Mouse (Mus musculus): ENCODE measurements around the gene Bcl2l2. TPM values are rescaled to one million over a fixed set of nuclear protein-coding genes. Genes with fewer than 3 reads are reported as not detected.
A peak's percentile ranks its signal among the peaks of the same experiment; 100 is the strongest.

Bcl2l2 gene
- polyA plus RNA-seq, 1 experiment from 2014 or later = 4.3 TPM

DNA sequence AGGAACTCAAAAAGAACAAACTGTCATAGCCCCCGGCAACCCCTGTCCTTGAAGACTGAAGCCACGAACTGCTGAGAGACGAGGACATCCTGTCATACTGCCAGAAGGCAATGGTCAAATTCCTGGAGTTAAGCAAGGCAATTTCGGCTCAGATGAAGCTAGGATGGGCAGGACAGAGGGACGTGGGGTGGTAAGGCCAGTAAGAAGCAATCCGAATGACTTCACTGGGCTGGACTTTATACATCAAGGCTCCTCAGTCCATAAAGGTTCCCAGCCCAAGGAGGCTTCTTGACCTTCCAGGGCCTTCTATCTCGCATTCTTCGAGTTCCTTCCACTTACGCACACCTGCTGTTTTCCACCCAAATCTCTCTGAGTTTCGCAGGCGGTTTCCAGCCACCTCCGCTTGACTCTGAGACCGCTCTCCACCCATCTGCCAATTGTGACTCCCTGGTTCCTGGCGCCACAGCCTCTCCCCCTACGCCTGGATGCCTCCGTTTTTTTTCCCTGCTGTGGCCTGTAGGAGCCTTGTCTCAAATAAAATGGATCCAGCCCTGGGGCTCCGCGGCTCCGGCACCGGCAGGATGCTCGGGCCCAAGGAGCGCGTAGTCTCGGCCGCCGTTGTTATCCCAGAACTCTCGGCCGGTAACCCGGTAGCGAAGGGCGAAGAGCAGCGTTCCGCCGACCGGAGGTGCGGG lies 7.2 kb upstream of the Bcl2l2 start:
- WGBS = 2% methylated on average over 36 of the region's 36 CpGs
- Histone ChIP-seq H3K4me1 (ENCODE audit: control insufficient read depth in 2 of 2, insufficient read depth in 2 of 2, low read length in 2 of 2) (peaks cover 5 to 10% of the 10 kb centered on the region in 2 experiments), H3K27me3 (ENCODE audit: control insufficient read depth, insufficient read depth, low read length) (no peaks in the 10 kb centered on the region), H3K27ac (replicated peaks in 1 of 2; ENCODE audit: control insufficient read depth in 1 of 2, insufficient read depth in 1 of 2, low read depth in 2 of 2, low read length in 2 of 2) (peak overlapping the region; percentile 78 to 79), H3K4me3 (ENCODE audit: control insufficient read depth in 1 of 2, insufficient read depth in 1 of 2, low read depth in 1 of 2, low read length in 2 of 2) (peak overlapping the region; percentile 72 to 74), H3K36me3 (ENCODE audit: control insufficient read depth, insufficient read depth, low read length) (no peaks in the 10 kb centered on the region), H3K9ac (ENCODE audit: low read length) (peak overlapping the region; percentile 82), H3K9me3 (ENCODE audit: control insufficient read depth, low read length) (no peaks in the 10 kb centered on the region), H3K4me2 (ENCODE audit: low read length) (peak overlapping the region; percentile 99)
- ATAC-seq (ENCODE audit: insufficient number of reproducible peaks, insufficient read depth, low FRiP score, low read depth) = 0 out of 2 replicates have a peak, but pooled peaks have one; percentile 2

DNA sequence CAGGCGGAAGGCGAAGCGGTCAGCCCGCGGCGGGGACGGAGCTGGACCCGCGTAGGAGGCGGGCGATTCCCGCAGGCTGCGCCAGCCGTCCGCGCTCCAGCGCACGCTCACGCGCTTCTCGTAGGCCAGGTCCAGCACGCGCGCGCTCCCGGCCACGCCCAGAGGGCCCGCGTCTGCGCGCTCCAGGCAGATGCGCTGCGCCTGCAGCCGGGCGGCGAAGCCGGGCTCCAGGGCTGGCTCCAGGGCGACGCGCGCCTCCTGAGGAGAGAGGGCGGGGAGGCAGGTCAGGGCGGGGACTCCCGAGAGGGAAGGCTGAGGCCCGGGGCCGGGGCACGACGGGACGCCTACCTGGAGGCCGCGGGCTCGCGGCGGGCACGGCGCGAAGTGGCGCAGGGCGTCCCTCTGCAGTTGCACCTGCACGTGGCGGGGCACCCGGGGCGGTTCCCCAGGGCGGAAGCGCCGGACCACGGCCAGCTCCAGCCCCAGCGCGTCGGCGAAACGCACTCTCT lies 6.6 kb upstream of the Bcl2l2 start:
- H3K36me3 ChIP-seq (ENCODE audit: control insufficient read depth, insufficient read depth, low read length) = no peaks in the 10 kb centered on the region
- no peaks in the 10 kb centered on the region for H3K9me3 ChIP-seq (ENCODE audit: control insufficient read depth, low read length)
- peak overlapping the region; percentile 82 for H3K9ac ChIP-seq (ENCODE audit: low read length)
- H3K4me2 ChIP-seq (ENCODE audit: low read length) = peak overlapping the region; percentile 99
- H3K4me3 ChIP-seq (ENCODE audit: control insufficient read depth in 1 of 2, insufficient read depth in 1 of 2, low read depth in 1 of 2, low read length in 2 of 2) = peak overlapping the region; percentile 72 to 74
- H3K4me1 ChIP-seq (ENCODE audit: control insufficient read depth in 2 of 2, insufficient read depth in 2 of 2, low read length in 2 of 2) = peaks cover 5 to 10% of the 10 kb centered on the region in 2 experiments
- under 1% methylated on average over 66 of the region's 72 CpGs for WGBS
- H3K27ac ChIP-seq (replicated peaks in 1 of 2; ENCODE audit: control insufficient read depth in 1 of 2, insufficient read depth in 1 of 2, low read depth in 2 of 2, low read length in 2 of 2) = peak overlapping the region; percentile 78 to 79
- ATAC-seq (ENCODE audit: insufficient number of reproducible peaks, insufficient read depth, low FRiP score, low read depth) = peak; percentile 86
- no peaks in the 10 kb centered on the region for H3K27me3 ChIP-seq (ENCODE audit: control insufficient read depth, insufficient read depth, low read length)

DNA sequence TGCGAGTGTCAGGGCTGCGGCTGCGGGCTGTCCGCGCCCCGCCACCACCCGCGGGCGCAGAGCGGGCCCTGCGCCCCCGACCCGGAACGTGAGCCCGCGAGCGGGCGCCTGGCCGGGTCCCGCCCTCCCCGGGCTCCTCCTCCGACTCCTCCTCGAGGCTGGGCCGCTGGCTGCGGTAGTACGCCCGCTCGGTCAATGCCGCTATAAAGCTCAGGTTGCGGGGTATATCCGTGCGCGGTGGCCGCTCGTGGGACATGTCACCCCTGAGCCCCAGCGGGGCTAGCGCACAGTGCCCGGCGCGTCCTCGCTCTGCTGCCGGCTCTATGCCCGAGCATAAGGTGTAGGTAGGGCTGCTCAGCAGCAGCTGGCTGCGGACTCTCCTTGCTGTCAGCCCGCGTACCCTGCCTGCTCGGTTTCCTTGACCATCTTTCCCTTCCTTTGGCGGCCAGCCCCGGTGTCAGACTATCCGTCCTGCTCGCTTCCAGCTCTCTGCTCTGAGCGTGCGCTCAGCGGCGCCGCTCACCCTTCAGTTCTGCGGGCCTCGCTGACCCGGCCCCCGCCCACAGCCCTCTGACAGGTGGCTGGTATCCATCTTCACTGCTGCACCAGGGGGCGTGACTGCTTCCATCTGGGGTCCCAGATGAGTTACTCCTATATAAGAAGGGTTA lies 6.0 kb upstream of the Bcl2l2 start, which contains the start of gene Ppp1r3e:
Gene Ppp1r3e (minus strand): TSS at position 503 of the 668 bp plus-strand sequence.
- Histone ChIP-seq H3K4me1 (ENCODE audit: control insufficient read depth in 2 of 2, insufficient read depth in 2 of 2, low read length in 2 of 2) (peaks cover 5 to 10% of the 10 kb centered on the region in 2 experiments), H3K9ac (ENCODE audit: low read length) (peak within 1 kb of the TSS; percentile 82), H3K4me3 (ENCODE audit: control insufficient read depth in 1 of 2, insufficient read depth in 1 of 2, low read depth in 1 of 2, low read length in 2 of 2) (peak within 1 kb of the TSS; percentile 72 to 74), H3K27ac (replicated peaks in 1 of 2; ENCODE audit: control insufficient read depth in 1 of 2, insufficient read depth in 1 of 2, low read depth in 2 of 2, low read length in 2 of 2) (peak within 1 kb of the TSS; percentile 78 to 79), H3K9me3 (ENCODE audit: control insufficient read depth, low read length) (no peaks in the 10 kb centered on the region), H3K27me3 (ENCODE audit: control insufficient read depth, insufficient read depth, low read length) (no peaks in the 10 kb centered on the region), H3K36me3 (ENCODE audit: control insufficient read depth, insufficient read depth, low read length) (no peaks in the 10 kb centered on the region), H3K4me2 (ENCODE audit: low read length) (peak within 1 kb of the TSS; percentile 99)
- 1% methylated on average over 59 of the region's 61 CpGs for WGBS
- peak; percentile 79 for ATAC-seq (ENCODE audit: insufficient number of reproducible peaks, insufficient read depth, low FRiP score, low read depth)

DNA sequence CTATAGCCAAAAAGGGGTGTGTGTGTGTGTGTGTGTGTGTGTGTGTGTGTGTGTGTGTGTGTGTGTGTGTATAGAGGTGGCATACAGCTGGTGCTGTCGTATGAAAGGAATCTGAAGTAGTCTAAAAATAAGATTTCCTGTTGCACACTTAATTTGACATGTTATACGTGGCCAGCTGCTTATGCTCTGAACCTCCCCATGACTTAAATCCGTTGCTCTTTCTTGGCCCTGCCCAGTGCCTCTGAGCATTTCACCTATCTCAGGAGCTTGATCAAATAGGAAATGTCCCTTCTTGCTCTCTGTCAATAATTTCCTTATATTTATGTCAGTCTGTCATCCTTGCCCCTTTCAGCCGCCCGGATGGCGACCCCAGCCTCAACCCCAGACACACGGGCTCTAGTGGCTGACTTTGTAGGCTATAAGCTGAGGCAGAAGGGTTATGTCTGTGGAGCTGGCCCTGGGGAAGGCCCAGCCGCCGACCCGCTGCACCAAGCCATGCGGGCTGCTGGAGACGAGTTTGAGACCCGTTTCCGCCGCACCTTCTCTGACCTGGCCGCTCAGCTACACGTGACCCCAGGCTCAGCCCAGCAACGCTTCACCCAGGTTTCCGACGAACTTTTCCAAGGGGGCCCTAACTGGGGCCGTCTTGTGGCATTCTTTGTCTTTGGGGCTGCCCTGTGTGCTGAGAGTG lies 990 bp downstream of the Bcl2l2 start:
- ATAC-seq (ENCODE audit: insufficient number of reproducible peaks, insufficient read depth, low FRiP score, low read depth) = peak; percentile 18; the same call in 1 of the 2 replicates
- Histone ChIP-seq H3K4me1 (ENCODE audit: control insufficient read depth in 2 of 2, insufficient read depth in 2 of 2, low read length in 2 of 2) (peaks cover 6 to 19% of the 10 kb centered on the region in 2 experiments), H3K27ac (replicated peaks in 1 of 2; ENCODE audit: control insufficient read depth in 1 of 2, insufficient read depth in 1 of 2, low read depth in 2 of 2, low read length in 2 of 2) (peak overlapping the region; percentile 87 to 93), H3K27me3 (ENCODE audit: control insufficient read depth, insufficient read depth, low read length) (no peaks in the 10 kb centered on the region), H3K4me2 (ENCODE audit: low read length) (peak overlapping the region; percentile 76), H3K9ac (ENCODE audit: low read length) (peak overlapping the region; percentile 80), H3K9me3 (ENCODE audit: control insufficient read depth, low read length) (no peaks in the 10 kb centered on the region), H3K4me3 (ENCODE audit: control insufficient read depth in 1 of 2, insufficient read depth in 1 of 2, low read depth in 1 of 2, low read length in 2 of 2) (peak overlapping the region; percentile 55 to 73), H3K36me3 (ENCODE audit: control insufficient read depth, insufficient read depth, low read length) (peaks cover 27% of the 10 kb centered on the region)
- WGBS = 27% methylated on average over 21 of the region's 21 CpGs

DNA sequence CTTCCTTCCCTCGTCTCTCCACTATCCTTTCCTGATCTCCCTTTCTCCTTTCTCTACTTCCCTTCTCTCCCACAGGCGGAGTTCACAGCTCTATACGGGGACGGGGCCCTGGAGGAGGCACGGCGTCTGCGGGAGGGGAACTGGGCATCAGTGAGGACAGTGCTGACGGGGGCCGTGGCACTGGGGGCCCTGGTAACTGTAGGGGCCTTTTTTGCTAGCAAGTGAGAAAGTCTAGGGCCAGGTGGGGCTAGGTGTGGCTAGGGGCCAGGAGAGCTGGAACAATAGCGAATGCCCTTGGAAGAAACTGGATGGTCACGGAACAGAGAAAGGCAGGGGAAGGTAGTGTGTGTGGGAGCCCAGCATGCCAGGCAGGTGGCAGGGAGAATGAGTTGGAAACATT lies 2.1 kb downstream of the Bcl2l2 start:
- WGBS = 88% methylated on average over 11 of the region's 11 CpGs
- H3K36me3 ChIP-seq (ENCODE audit: control insufficient read depth, insufficient read depth, low read length) = peaks cover 27% of the 10 kb centered on the region
- H3K27ac ChIP-seq (replicated peaks in 1 of 2; ENCODE audit: control insufficient read depth in 1 of 2, insufficient read depth in 1 of 2, low read depth in 2 of 2, low read length in 2 of 2) = no peak overlapping the region
- H3K4me2 ChIP-seq (ENCODE audit: low read length) = no peak overlapping the region
- no peaks in the 10 kb centered on the region for H3K9me3 ChIP-seq (ENCODE audit: control insufficient read depth, low read length)
- H3K4me1 ChIP-seq (ENCODE audit: control insufficient read depth in 2 of 2, insufficient read depth in 2 of 2, low read length in 2 of 2) = peaks cover 6 to 19% of the 10 kb centered on the region in 2 experiments
- H3K9ac ChIP-seq (ENCODE audit: low read length) = no peak overlapping the region
- H3K4me3 ChIP-seq (ENCODE audit: control insufficient read depth in 1 of 2, insufficient read depth in 1 of 2, low read depth in 1 of 2, low read length in 2 of 2) = no peak overlapping the region
- H3K27me3 ChIP-seq (ENCODE audit: control insufficient read depth, insufficient read depth, low read length) = no peaks in the 10 kb centered on the region
- no peak for ATAC-seq (ENCODE audit: insufficient number of reproducible peaks, insufficient read depth, low FRiP score, low read depth)

GRCm38 (mm10) chr14:54892200-54892599 lies 9.0 kb downstream of the Bcl2l2 start, which contains the start of gene Pabpn1:
Pabpn1 (plus strand) TSS chr14:54892500.
- peaks cover 20% of the 10 kb centered on the region for H3K36me3 ChIP-seq (ENCODE audit: control insufficient read depth, insufficient read depth, low read length)
- WGBS = 88% methylated on average over 3 of the region's 3 CpGs

GRCm38 (mm10) chr14:54893651-54894181 lies 10.5 kb downstream of the Bcl2l2 start:
- peak; percentile 98 for ATAC-seq (ENCODE audit: insufficient number of reproducible peaks, insufficient read depth, low FRiP score, low read depth)
- Histone ChIP-seq H3K9ac (ENCODE audit: low read length) (peak overlapping the region; percentile 100), H3K36me3 (ENCODE audit: control insufficient read depth, insufficient read depth, low read length) (peaks cover 35% of the 10 kb centered on the region), H3K27ac (replicated peaks in 1 of 2; ENCODE audit: control insufficient read depth in 1 of 2, insufficient read depth in 1 of 2, low read depth in 2 of 2, low read length in 2 of 2) (peak overlapping the region; percentile 83 to 97), H3K4me1 (ENCODE audit: control insufficient read depth in 2 of 2, insufficient read depth in 2 of 2, low read length in 2 of 2) (peaks cover 6 to 25% of the 10 kb centered on the region in 2 experiments), H3K27me3 (ENCODE audit: control insufficient read depth, insufficient read depth, low read length) (no peaks in the 10 kb centered on the region), H3K4me3 (ENCODE audit: control insufficient read depth in 1 of 2, insufficient read depth in 1 of 2, low read depth in 1 of 2, low read length in 2 of 2) (peak overlapping the region; percentile 64 to 98), H3K4me2 (ENCODE audit: low read length) (peak overlapping the region; percentile 62), H3K9me3 (ENCODE audit: control insufficient read depth, low read length) (no peaks in the 10 kb centered on the region)
- WGBS = under 1% methylated on average over 34 of the region's 38 CpGs

More at GRCm38 (mm10) chr14:54892200-54892599, 9.0 kb downstream of the Bcl2l2 start, which contains the start of gene Pabpn1:
- peaks cover 5 to 24% of the 10 kb centered on the region in 2 experiments for H3K4me1 ChIP-seq (ENCODE audit: control insufficient read depth in 2 of 2, insufficient read depth in 2 of 2, low read length in 2 of 2)
- H3K9me3 ChIP-seq (ENCODE audit: control insufficient read depth, low read length) = no peaks in the 10 kb centered on the region
- peak within 1 kb of the TSS; percentile 82 to 83 for H3K27ac ChIP-seq (replicated peaks in 1 of 2; ENCODE audit: control insufficient read depth in 1 of 2, insufficient read depth in 1 of 2, low read depth in 2 of 2, low read length in 2 of 2)
- H3K4me3 ChIP-seq (ENCODE audit: control insufficient read depth in 1 of 2, insufficient read depth in 1 of 2, low read depth in 1 of 2, low read length in 2 of 2) = peak within 1 kb of the TSS; percentile 44 to 52; a peak in 3 of 4 replicates
- peak within 1 kb of the TSS; percentile 62 for H3K4me2 ChIP-seq (ENCODE audit: low read length)
- ATAC-seq (ENCODE audit: insufficient number of reproducible peaks, insufficient read depth, low FRiP score, low read depth) = no peak
- H3K27me3 ChIP-seq (ENCODE audit: control insufficient read depth, insufficient read depth, low read length) = no peaks in the 10 kb centered on the region
- peak within 1 kb of the TSS; percentile 65 for H3K9ac ChIP-seq (ENCODE audit: low read length)
